Mouse (Mus musculus) skeletal muscle tissue, adult 2 months (tissue): ENCODE measurements at regions not wholly inside any gene's neighbourhood (a gene's known extent, or its start where the extent isn't known, plus 50 kb on each side); places are given as distances from the start of the nearest gene placed in this dataset.

Experiments used
- DNase-seq: peaks from one replicate; pipeline ENCODE4 v3.0.0-alpha.2; 2012; ENCODE audit warnings: low read depth, low spot score

GRCm38 (mm10) chr1:190411756-190412155 is 241.2 kb upstream of the Prox1 start:
- DNase-seq, result no peak

GRCm38 (mm10) chr1:190403335-190403734 is 232.8 kb upstream of the Prox1 start:
- DNase-seq, result no peak

- no peak for DNase-seq
These were observed 227.8 kb upstream of the Prox1 start for GRCm38 (mm10) chr1:190398308-190398707.

GRCm38 (mm10) chr1:190397811-190398210 is 227.3 kb upstream of the Prox1 start:
- DNase-seq, result no peak

GRCm38 (mm10) chr1:190393061-190393460 is 222.5 kb upstream of the Prox1 start:
- no peak for DNase-seq

- DNase-seq, result no peak
These were observed 218.3 kb upstream of the Prox1 start for GRCm38 (mm10) chr1:190388853-190389252.

GRCm38 (mm10) chr1:190384555-190384954 is 214.0 kb upstream of the Prox1 start:
- no peak for DNase-seq

GRCm38 (mm10) chr1:190383256-190383838 is 212.8 kb upstream of the Prox1 start:
- no peak for DNase-seq

GRCm38 (mm10) chr1:190380151-190380550 is 209.6 kb upstream of the Prox1 start:
- no peak for DNase-seq

- no peak for DNase-seq
These were observed 204.8 kb upstream of the Prox1 start for GRCm38 (mm10) chr1:190375160-190375880.

- DNase-seq, result no peak
These were observed 203.8 kb upstream of the Prox1 start for GRCm38 (mm10) chr1:190374270-190374669.

- DNase-seq, result no peak
These were observed 196.1 kb upstream of the Prox1 start for GRCm38 (mm10) chr1:190366631-190367030.

- no peak for DNase-seq
These were observed 194.6 kb upstream of the Prox1 start for GRCm38 (mm10) chr1:190365126-190365525.

- no peak for DNase-seq
These were observed 190.1 kb upstream of the Prox1 start for GRCm38 (mm10) chr1:190360661-190361060.

- DNase-seq, result no peak
These were observed 187.3 kb upstream of the Prox1 start for GRCm38 (mm10) chr1:190357779-190358178.

GRCm38 (mm10) chr1:190347610-190348009 is 177.1 kb upstream of the Prox1 start:
- no peak for DNase-seq

- no peak for DNase-seq
These were observed 170.2 kb upstream of the Prox1 start for GRCm38 (mm10) chr1:190340715-190341114.

- no peak for DNase-seq
These were observed 164.0 kb upstream of the Prox1 start for GRCm38 (mm10) chr1:190334471-190334870.

- no peak for DNase-seq
These were observed 163.5 kb upstream of the Prox1 start for GRCm38 (mm10) chr1:190334053-190334452.

- DNase-seq, result no peak
These were observed 161.5 kb upstream of the Prox1 start for GRCm38 (mm10) chr1:190332001-190332400.

GRCm38 (mm10) chr1:190324562-190324961 is 154.0 kb upstream of the Prox1 start:
- no peak for DNase-seq

- DNase-seq, result no peak
These were observed 153.2 kb upstream of the Prox1 start for GRCm38 (mm10) chr1:190323671-190324070.

- DNase-seq, result no peak
These were observed 145.7 kb upstream of the Prox1 start for GRCm38 (mm10) chr1:190316175-190316574.
